Mouse (Mus musculus) gonadal fat pad, adult 2 months (tissue): ENCODE data around the gene 1700001C19Rik. TPM values are rescaled to one million over a fixed set of nuclear protein-coding genes. Genes with fewer than 3 reads are reported as not detected.

Experiments used
- DNase-seq: peaks from one replicate; pipeline ENCODE4 v3.0.0-alpha.2; 2012; ENCODE audit warnings: low read depth
- polyA plus RNA-seq: library from polyadenylated mRNA; depleted of rRNA; stranded (reverse); fragments of >200 nt; gene quantifications from 2 replicates; pipeline ENCODE4 v1.2.3, GENCODE M21; 2012; rRNA removed

1700001C19Rik gene
- polyA plus RNA-seq = 3.9 and 4.3 TPM in 2 replicates

DNA sequence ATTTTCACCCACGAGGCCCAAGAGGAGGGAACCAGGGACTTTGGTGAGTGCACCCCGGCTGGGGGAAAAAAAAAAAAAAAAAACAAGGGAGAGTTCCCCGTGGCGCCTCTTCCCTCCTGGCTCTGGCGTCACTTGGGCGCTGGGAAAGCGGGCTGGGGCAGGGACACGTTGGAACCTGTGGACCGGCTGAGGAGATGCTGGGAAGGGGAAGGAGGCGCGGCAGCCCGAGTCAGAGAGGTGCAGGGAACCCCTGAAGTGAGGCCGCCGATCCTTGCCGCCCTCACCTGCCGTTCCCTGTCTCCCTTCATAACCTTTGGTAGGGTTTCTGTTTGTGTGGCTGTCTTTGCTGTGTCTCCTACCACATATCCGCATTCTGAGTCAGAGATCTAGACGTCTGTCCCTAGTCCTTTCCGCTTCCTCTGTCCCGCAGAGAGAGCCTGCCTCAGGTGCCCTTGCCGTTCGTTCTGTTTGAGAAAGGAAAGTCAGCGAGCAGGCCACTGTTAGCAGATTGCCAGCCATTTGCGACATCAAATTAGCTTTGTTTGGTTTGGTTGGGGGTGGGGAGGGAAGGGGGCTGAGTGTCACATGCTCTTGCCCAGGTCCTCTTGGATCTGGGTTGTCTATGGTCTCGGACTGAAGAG lies at the start of gene 1700001C19Rik:
Gene 1700001C19Rik (minus strand): TSS at position 470 of the 641 bp plus-strand sequence.
- no peak for DNase-seq

DNA sequence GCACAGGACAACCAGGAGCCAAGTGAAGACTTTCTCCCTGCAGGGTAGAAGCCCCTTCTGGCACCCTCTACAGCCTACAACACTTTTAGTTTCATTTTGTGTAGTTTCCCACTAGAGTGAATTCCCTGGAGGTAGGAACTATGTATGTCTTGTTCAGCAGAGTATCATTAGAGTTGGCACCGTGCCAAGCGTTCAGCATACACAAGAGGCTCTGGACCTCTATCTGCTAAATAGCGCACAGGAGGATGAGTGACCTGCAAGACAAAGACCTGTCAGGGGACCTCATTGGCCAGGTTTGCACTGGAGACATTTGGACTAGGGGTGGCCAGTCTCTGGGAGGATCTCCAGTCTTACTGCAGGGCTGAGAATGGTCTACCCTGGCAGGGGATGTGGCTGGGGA lies 48.6 kb upstream of the 1700001C19Rik start:
- no peak for DNase-seq

DNA sequence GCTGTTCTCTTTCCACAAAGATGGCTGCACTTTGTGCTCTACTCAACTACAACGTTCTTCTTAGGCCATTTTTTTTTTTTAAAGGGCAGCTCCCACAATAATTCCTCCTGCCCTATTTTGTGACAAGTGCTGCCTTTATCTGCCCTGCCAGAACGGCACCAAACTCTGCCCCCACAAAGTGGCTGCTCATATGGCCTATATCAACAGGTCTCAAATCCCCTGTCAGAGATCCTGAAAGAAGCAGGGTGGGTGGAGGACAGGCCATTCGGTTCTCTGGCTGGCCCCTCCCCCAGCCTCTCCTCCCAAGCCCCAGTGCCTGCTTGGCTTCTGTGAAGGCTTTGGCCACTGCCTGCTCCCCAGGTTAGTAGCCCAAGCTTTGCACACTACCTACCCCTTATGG lies 47.8 kb upstream of the 1700001C19Rik start:
- DNase-seq = no peak

DNA sequence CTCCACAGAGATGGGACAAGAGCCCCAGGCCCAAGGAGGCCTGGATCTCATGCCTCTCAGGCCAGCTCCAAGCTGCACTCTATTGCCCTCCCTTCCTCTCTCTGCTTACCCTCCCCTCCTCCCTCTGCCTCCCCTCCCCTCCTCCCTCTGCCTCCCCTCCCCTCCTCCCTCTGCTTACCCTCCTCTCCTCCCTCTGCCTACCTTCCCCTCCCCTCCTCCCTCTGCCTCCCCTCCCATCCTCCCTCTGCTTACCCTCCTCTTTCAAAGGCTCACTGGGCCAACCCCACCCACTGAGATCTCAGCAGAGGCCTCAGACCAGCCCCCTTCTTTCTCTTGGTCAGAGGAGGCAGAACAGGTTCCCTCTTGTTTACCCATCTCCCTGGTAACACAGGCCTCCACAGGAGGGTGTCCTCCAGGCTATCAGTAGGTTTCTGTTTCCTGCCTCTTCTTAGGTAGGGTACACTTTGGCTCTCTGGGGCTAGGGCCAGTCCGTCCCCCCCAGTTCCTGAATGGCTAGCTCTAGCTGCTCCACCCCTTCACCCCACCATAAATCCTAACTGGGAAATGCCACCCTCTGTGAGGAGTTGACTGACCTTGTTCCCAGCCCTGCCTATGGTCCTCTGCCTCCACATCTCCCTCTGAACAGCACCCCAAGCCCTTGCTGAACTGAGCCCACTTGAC lies 47.2 kb upstream of the 1700001C19Rik start:
- no peak for DNase-seq

DNA sequence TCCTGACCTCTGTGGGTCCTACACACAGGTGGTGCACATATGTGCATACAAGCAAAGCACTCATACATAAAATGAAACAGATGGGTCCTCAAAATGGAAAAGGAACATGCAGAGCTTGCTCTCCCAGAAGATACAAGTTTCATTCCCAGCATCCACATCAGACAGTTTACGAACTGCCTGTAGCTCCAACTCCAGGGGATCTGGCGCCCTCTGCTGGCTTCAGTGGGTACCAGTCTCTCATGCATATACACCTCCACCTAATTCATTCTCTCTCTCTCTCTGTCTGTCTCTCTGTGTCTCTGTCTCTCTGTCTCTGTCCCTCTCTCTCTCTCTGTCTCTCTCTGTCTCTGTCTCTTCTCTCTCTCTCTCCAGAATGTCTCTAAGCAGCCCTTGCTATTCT lies 45.2 kb upstream of the 1700001C19Rik start:
- no peak for DNase-seq

DNA sequence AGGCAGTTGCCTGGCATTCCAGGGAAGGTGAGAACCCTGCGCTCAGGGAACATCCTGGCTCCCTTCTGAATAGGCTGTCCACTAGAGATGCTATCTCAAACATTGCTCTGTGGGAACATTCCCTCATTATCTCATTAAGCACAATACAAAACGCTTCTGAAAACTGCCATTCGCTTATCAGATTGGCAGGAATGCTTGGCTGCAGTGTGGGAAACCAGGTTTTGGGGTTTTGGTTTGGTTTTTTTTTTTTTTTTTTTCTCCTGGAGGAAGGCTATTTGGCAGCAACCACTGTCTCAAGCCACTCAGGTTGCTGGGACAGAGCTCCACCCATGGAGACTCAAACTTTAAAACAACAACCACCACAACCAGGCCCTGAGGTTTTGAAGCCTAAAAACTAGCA lies 42.7 kb upstream of the 1700001C19Rik start:
- DNase-seq = no peak

DNA sequence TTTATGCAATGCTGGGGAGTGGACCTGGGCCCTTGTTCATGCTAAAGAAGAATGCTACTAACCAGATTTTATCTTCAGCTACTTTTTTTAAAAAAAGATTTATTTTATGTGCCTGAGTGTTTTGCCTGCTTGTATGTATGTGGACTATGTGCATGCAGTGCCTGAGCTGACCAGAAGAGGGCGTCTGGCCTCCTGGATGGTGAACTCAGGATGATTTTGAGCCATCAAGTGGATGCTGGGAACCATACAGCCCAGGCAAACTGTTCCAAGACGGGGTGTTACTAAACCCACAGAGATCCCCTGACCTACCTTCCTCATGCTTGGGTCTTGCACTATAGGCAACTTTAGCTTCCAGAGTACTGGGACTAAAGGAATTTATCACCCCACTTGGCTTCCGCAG lies 38.5 kb upstream of the 1700001C19Rik start:
- no peak for DNase-seq

DNA sequence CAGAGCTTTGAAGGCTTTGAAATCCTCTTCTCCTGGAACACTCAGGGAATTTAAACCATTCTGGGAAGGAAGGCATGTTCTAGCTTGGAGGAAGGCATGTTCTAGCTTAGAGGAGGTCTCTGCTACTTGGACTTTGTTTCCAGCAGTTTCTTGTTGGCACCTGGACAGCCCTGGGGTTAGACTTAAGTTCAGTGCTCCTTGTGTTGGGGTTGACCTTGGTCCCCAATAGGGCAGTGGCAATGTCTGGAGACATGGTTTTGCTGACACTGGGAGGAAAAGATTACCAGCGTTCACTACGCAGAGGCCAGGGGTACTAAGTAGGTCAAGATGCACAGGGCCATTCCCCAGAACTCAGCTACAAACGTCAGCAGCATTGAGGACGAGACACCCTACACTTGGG lies 38.0 kb upstream of the 1700001C19Rik start:
- no peak for DNase-seq

DNA sequence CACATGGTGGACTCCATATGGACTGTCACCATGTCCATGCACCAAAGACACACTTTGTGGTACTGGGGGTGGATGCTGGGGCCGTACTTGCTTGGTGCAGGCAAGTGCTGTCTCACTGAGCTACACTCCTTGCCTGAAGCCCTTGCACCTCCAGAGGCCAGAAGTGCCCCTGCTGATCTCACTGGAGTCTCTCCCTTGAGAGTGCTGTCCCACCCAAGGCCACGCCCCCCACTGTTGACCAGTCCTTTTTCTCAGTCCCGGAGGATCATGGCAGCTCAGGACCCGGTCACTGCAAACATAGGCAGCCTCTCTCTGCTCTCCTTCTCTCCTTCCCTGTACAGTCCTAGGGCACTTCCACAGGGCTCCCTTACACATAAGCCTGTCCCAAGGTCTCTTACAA lies 37.1 kb upstream of the 1700001C19Rik start:
- DNase-seq = no peak

DNA sequence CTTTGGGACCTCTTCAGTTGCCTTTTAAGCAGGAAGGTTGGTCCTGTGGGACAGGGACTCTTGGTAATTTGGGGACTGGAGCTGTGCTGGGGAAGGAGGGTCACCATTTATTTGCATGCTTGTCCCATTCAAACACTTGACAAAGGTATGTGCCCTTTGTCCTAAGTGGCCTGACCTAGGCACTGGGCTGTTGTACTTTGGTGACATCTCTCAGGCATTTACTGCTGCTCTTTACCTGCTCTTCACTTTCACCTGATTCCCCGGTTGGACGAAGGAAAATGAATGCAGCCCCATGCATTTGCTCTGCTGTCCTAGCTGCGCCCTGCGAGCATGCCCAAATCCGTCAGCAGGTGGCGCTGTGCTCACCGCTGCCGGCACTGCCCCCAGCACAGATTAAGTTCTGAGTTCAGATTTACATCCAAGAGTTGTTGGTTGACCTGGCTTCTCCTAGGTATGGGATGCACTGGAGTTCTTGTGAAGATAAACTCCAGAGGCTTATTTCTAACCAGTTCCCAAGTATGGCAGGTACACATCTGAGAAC lies 36.3 kb upstream of the 1700001C19Rik start:
- no peak for DNase-seq

DNA sequence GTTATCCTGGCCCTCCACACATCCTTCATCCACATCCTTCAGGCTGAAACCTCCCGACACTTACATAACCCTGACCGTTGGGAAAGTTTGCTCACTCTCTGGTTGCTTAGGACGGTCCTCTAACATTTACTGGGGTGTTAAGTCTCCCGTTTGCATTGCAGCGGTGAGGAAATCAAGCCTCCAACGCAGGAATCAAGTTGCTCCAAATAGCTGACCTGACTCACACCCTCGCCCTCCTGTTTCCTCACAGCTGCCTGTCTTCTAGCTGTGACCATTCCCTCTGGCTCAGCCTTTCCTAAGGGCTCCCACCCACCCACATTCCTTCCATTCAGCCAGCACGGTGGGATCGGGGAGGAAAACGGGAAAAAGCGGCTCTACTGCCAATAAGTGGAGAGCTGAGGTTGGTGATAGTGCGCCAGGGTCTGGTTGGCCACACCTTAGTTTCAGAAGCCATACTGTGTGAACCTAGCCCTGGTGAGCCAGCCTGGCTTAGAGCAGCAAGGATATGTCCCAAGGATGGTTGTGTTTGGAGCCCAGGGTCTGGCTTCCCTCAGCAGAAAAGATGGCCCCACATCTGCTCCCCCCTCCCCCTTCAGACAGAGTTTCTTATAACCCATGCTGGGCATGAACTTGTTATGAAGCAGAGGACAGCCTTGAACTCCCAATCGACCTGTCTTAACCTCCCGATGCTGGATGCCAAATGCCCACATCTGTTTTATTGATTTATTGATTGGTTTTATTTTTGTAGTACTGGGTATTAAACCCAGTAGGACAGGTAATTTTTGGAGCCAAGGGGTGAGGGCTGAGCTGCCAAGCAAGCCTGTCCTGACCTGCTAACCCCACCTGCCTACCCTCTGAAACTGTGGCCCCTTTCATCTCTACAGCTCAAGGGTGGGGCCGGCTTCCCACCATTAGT lies 35.5 kb upstream of the 1700001C19Rik start:
- no peak for DNase-seq

DNA sequence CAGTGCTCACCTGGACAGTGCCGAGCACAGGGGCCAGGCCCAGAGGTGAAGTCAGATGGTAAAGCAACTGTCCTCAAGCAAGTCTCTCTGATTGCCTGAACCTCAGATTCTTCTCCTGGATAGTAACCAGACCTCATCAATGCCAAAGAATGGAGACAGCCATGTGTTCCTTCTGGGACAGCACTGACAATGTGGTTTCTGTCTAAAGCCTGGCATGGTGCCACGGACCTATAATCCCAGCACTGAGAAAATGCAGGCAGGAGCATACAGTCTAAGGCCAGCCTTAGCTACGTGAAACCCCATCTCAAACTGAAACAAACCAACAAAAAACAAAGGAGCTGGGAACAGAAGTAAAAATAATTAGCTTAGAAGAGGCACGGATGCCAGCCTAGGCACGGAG lies 33.5 kb upstream of the 1700001C19Rik start:
- no peak for DNase-seq

DNA sequence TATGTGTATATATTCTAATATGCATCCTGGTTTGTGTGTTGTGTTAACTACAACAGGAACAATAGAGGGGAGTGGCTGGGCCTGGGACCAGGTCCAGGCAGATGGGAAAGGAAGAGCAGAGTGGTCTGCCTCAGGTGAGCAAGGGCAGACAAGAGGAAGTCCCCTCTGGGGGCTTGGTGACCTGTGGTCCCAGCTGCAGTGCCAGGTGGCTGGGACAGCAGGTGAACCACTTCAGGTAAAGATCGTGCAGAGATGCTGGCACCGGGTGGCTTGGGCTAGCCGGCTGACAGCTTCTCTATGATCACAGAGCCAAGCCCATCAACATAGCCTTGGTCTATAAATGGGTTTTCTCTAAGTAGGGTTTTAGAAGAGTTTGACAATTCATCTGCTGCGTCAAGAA lies 32.9 kb upstream of the 1700001C19Rik start:
- DNase-seq = no peak

DNA sequence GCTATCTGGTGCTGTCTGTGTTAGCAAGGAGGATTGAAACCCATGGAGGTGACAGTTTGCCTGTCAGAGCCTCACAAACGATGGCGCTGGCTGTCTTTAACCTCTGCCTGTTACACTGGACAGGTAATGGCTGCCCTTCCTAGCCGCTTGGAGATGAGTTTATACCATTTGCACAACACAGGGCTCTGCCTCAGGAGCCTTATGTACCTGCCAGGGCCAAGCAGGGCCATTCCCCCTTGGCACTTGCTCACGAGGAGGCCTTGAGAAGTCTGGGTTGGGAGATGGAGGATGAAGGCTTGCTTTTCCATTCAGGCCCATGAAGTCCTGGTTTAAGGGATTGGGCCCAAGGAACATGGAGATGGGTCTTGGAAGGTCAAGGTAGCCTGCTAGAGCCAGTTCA lies 32.5 kb upstream of the 1700001C19Rik start:
- DNase-seq = no peak

DNA sequence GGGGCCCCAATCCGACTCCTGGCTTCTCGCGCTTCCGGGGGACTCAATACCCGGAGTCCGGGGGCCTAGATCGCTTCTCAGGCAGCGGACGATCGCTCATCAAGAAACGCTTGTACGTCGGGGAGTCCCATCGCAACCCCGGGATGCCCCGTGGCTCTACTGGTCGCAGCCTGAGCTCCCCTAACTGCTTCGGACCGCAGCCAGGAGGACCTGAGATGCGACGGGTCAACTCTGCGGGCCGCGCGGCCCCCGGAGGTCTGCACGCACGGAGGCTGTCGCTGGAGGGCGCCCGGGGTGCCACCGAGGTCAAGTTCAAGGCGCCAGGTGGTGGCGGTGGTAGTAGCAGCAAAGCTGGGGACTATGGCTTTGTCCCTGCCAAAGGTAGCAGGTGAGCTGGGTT lies 31.3 kb upstream of the 1700001C19Rik start:
- DNase-seq = no peak

DNA sequence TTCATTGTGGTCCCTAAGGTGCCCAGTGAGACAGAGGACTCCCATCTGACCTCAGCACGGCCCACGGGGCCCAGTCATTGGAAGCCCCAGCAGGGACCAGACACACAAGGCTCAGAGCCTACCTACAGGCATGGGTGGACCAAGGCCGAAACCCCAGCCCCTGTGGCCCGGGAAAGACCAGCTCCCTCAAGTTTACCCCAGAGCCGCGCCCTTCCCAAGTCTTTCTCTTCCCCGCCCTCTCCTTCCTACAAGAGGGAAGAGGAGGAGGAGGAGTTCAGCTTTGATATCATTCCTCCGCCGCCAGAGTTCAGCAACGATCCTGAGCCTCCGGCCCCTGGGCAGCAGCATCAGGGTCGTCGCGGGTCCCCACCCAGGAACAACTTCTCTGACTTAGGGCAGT lies 30.9 kb upstream of the 1700001C19Rik start:
- DNase-seq = no peak

DNA sequence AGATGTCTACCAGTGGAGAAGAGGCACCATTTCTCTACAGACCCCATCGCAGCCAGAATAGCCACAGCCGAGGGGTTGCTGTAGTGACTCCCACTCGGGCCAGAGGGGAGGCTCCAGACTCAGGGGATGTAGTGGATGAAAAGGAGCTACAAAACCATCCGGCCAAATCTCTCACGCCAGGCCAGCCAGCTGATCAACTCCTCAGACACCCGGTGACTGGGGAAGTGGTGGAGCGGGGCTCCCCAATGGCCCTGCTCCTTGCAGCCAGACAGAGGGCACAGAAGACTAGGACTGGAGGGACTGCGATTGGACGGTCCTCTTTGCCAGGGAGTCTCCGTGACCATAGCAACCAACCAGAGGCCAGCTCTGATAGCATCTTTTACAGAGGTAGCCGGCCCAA lies 30.5 kb upstream of the 1700001C19Rik start:
- no peak for DNase-seq

DNA sequence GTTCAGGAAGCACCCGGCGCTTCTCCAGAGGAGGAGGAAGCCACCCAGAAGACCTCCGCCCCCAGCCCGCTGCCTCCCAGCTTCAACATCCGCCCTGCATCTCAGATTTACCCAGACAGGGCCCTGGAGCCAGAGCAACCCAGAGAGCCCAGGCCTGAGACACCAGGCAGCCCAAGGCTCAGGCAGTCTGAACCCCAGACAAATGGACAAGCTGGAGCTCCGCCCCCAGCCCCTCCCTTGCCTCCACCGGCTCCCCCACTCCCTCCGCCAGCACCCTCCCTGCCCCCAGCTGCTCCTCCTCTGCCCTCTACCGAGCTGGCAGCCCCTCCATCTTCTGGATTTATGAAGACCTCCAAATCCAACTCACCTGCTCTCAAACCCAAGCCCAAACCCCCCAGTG lies 29.1 kb upstream of the 1700001C19Rik start:
- no peak for DNase-seq

DNA sequence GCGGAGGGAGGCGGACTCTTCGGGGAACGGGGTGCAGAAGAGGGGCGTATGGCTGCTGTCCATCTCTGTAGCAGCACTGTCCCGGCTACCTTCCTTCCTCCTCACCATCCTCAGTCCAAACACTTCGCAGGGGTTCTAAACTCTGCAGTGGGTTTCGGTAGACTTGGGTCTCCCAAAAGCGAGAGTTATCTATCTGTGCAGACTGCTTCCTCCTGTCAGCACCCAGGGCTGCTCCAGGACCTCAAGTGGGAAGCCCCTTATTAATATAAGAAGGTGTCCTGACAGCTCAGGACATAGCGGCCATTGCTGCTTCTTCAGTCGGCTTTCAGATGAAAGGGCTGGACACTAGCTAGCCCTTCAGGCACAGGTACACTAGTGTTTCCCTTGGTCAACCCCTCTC lies 27.8 kb upstream of the 1700001C19Rik start:
- no peak for DNase-seq

DNA sequence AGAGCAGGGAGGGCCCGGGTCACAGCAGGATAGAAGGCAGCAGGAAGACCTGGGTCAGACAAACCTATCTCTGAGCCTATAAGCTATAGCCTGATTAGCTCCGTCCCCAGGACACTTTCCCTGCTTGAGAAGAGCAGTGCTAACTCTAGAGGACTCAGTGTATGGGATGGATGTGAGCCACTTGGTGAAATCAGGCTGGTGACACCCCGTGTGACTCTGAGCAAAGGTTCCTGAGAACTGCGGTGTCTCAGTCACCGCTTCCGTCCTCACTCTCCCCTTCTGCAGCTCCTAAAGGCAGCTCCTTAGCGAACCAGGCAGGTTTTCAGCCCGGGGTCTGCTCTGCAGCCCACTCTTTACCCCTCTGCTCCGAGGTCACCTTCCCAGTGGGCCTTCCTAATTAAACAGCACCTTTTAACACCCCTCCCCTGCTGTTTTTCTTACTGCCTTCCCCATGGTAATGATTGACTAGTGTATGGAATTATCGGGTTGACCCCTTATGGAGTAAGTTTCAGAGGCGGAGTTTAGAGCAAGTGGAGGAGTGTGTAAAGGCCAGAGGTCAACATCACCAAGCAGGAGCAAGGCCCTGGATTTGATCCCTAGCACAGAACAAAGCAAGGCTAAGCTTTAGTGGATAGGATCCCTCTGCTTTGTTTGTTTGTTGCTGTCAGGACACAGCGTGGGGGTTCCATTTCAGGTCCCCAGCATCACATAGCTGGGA lies 27.2 kb upstream of the 1700001C19Rik start:
- no peak for DNase-seq

DNA sequence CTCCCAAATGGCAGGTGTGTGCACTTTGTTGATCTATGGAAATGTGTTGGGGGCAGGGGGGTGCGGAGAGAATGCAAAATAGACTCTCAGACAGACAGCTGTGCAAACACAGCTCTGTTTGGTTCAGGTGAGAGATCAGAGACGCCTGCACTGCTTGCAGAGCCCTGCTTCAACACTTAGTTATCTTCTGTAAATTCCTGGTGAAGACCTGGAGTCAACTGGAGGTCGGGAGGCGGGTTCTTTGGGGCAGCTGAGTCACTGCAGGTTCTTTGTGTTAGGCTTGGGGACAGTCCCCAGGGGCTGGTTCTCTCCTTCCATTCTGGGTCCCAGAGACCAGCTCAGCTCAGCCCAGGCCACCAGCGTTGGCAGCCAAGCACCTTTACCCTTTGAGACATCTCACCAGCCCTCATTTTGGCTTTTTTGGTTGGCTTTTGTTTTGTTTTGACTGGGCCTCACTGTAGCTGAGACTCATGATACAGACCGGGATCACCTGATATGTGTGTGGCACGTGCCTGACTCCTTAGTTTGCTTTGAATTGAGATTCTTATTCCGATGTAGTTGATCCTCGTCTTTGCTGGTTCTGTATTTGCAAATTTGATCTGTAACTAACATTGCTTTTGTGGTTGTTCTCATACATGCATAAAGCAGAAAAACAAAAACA lies 25.7 kb upstream of the 1700001C19Rik start:
- no peak for DNase-seq
